Mouse (Mus musculus) ES-Bruce4 (cell line): ENCODE data around the gene Bbs12.

ENCODE experiments used
- CTCF ChIP-seq: IDR thresholded peaks from one replicate; pipeline ENCODE4 v1.8.1; 2011; ENCODE audit warnings: low read depth, low read length
- EP300 ChIP-seq: IDR thresholded peaks from 2 replicates; pipeline ENCODE4 v1.6.1; 2011; ENCODE audit warnings: low read depth, low read length; ENCODE audit not compliant: insufficient read depth
- POLR2A ChIP-seq: IDR thresholded peaks from one replicate; pipeline ENCODE4 v1.8.1; 2011; ENCODE audit warnings: low read length; ENCODE audit not compliant: insufficient read depth

GRCm38 (mm10) chr3:37283234-37283633 lies 29.1 kb upstream of the Bbs12 start:
- TF ChIP-seq POLR2A (no peak), CTCF (no peak), EP300 (no peak)
